Mouse (Mus musculus): ENCODE measurements around the gene Mdh1.
"Not testable (repeated sequence)": the region's sequence is repeated elsewhere in the genome, so short reads cannot be mapped to it uniquely, and the experiment has no call there.

Gene Mdh1

DNA sequence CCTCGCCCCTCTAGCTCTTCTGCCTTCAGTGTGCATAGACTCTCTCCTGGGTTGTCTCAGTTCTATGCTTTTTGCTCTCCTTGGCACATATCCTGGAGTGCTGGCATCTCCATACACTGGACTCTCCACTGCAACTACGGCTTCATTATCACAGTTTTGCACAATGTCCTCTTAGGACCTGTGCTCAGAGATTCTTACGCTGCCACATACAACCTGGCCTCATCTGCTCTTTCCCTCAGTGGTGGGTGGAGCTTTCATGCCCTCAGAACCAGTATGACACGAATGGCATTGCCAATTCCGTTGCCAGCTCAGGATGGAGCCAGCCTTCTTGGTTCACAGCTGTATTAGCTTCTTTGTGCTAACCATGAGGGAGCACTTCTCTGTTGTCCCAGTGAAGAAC is 29.4 kb downstream of the Mdh1 start:
- no peak for DNase-seq

- DNase-seq: no peak
Observed at GRCm38 (mm10) chr11:21540622-21541021, 31.5 kb downstream of the Mdh1 start.

DNA sequence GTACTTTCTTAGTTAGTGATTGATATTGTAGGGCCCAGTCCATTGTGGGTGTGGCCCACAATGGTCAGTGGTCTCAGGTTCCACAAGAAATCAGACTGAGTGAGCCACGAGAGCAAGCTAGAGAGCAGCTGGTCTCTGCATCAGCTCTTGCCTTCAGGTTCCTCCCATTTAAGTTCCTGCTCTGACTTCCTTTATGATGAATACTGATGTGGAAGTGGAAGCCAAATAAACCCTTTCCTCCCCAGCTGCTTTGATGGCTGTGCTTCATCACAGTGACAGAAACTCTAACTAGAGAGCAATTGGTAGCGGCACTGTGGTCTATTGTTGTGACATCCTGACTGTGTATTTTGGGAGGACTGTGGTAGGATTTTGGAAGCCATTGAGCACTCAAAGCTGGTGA is 32.1 kb downstream of the Mdh1 start:
- no peak for DNase-seq

DNA sequence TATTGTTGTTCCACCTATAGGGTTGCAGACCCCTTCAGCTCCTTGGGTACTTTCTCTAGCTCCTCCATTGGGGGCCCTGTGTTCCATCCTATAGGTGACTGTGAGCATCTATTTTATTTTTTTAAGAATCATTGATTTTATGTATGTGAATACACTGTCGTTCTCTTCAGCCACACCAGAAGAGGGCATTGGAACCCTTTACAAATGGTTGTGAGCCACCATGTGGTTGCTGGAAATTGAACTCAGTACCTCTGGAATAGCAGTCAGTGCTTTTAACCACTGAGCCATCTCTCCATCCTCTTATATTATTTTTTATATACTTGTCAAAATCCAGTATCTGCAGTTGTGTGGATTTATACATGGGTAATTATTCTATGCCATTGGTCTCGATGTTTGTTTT is 41.3 kb downstream of the Mdh1 start:
- not testable (repeated sequence) for DNase-seq

- no peak for DNase-seq
Observed at GRCm38 (mm10) chr11:21528676-21529394, 43.3 kb downstream of the Mdh1 start.

DNA sequence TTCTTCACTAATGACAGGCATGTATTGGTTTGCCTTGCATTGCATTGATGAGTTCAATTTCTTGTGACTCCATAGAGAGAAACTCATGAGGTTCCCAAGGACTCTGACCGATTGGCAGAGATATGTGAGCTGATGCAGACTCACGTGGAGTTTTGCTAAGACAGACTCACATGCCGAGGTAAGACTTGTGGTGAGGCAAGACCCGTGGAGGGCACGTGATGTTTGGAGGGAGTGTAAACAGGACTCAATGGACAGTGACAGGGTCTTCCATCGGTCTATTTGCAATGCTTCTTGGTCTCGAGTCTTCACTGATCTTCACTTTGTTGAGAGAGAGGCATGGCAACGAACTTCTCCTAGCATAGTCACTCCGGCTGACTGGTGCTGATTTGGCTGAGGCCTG is 54.4 kb downstream of the Mdh1 start:
- no peak for DNase-seq

- DNase-seq: not testable (repeated sequence)
Observed at GRCm38 (mm10) chr11:21516396-21516795, 55.8 kb downstream of the Mdh1 start.

- not testable (repeated sequence) for DNase-seq
Observed at GRCm38 (mm10) chr11:21510577-21510976, 61.6 kb downstream of the Mdh1 start.

DNA sequence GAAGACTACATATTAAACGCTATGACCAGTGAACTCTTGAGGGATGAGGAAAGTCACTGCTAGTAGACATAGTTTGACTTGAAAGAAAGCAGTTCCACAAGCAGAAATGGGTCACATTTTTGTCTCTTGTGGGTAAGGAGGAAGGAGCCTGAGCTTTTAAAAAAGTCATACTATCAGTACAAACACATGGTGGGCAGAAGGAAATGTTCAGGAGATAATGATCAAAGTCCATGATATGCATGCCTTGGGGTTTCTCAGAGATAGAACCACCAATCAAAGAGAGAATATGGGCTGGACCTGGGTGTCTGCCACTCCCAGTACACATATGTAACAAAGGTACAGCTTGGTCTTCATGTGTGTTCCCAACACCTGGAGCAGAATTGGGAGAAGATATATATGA is 63.5 kb downstream of the Mdh1 start:
- not testable (repeated sequence) for DNase-seq

- DNase-seq: not testable (repeated sequence)
Observed at GRCm38 (mm10) chr11:21507073-21507472, 65.1 kb downstream of the Mdh1 start.
